Mouse (Mus musculus): Measurements from ENCODE around the gene Ntn1. TPM values are rescaled to one million over a fixed set of nuclear protein-coding genes. Genes with fewer than 3 reads are reported as not detected.

Gene Ntn1
- polyA plus RNA-seq, 1 experiment from 2014 or later, result 3.2 TPM

- Histone ChIP-seq H3K9ac (no peak overlapping the region), H3K36me3 (ENCODE audit: insufficient read depth) (no peaks in the 10 kb centered on the region), H3K9me3 (ENCODE audit: low read depth, low read length) (no peaks in the 10 kb centered on the region), H3K4me1 (ENCODE audit: insufficient read depth) (peaks cover 30% of the 10 kb centered on the region), H3K27ac (ENCODE audit: low read depth) (0 out of 2 replicates have a peak overlapping the region, but pooled peaks have one; percentile 30), H3K4me2 (no peak overlapping the region), H3K4me3 (ENCODE audit: low read depth, low read length) (no peak overlapping the region), H3K27me3 (ENCODE audit: insufficient read depth, low read length) (no peaks in the 10 kb centered on the region)
- TF ChIP-seq CTCF (IDR thresholded peaks at IDR 0.05; ENCODE audit: low read depth), result peak; percentile 34; the same call in 1 of the 2 replicates
- ATAC-seq (ENCODE audit: insufficient read depth), result no peak
- WGBS, result 47% methylated on average over 6 of the region's 6 CpGs
- peak; percentile 47 for DNase-seq
Observed at GRCm38 (mm10) chr11:68195168-68195567, 205.5 kb downstream of the Ntn1 start.

DNA sequence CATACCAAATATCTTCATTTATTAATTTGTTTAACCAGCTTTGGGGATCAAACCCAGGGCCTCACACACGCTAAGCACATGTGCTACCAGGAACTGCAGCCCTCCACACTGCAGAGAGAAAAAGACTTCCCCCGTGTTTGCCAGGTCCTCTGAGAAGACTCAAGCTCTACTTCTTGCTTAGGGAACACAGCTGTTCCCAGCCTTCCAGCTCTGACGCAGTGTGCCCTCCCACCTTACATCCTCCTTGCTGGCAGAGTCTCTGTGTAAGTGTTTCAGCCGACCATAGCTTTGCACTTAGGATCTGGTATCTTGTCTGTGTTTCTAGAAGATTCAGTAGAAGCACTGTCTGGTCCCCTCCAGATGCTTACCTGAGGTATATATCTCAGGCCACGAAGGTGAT lies 209.8 kb downstream of the Ntn1 start:
- 78% methylated on average over 5 of the region's 5 CpGs for WGBS
- DNase-seq (no peak), ATAC-seq (ENCODE audit: insufficient read depth) (no peak)
- Histone ChIP-seq H3K36me3 (ENCODE audit: insufficient read depth) (no peaks in the 10 kb centered on the region), H3K4me1 (ENCODE audit: insufficient read depth) (peaks cover 28% of the 10 kb centered on the region), H3K27me3 (ENCODE audit: insufficient read depth, low read length) (no peaks in the 10 kb centered on the region), H3K4me2 (no peak overlapping the region), H3K9ac (no peak overlapping the region), H3K9me3 (ENCODE audit: low read depth, low read length) (no peaks in the 10 kb centered on the region), H3K4me3 (ENCODE audit: low read depth, low read length) (no peak overlapping the region), H3K27ac (ENCODE audit: low read depth) (no peak overlapping the region)
- no peak for TF ChIP-seq CTCF (IDR thresholded peaks at IDR 0.05; ENCODE audit: low read depth)

GRCm38 (mm10) chr11:68188695-68189201 lies 211.9 kb downstream of the Ntn1 start:
- Histone ChIP-seq H3K9ac (no peak overlapping the region), H3K9me3 (ENCODE audit: low read depth, low read length) (no peaks in the 10 kb centered on the region), H3K27me3 (ENCODE audit: insufficient read depth, low read length) (no peaks in the 10 kb centered on the region), H3K4me2 (no peak overlapping the region), H3K36me3 (ENCODE audit: insufficient read depth) (no peaks in the 10 kb centered on the region), H3K4me1 (ENCODE audit: insufficient read depth) (peaks cover 10% of the 10 kb centered on the region), H3K27ac (ENCODE audit: low read depth) (peak overlapping the region; percentile 89), H3K4me3 (ENCODE audit: low read depth, low read length) (no peak overlapping the region)
- ATAC-seq (ENCODE audit: insufficient read depth), result peak; percentile 56; the same call in 1 of the 2 replicates
- no peak for TF ChIP-seq CTCF (IDR thresholded peaks at IDR 0.05; ENCODE audit: low read depth)
- WGBS, result 66% methylated on average over 12 of the region's 12 CpGs
- DNase-seq, result peak; percentile 66

GRCm38 (mm10) chr11:68187242-68187641 lies 213.4 kb downstream of the Ntn1 start:
- Histone ChIP-seq H3K9me3 (ENCODE audit: low read depth, low read length) (no peaks in the 10 kb centered on the region), H3K27me3 (ENCODE audit: insufficient read depth, low read length) (no peaks in the 10 kb centered on the region), H3K4me1 (ENCODE audit: insufficient read depth) (peaks cover 10% of the 10 kb centered on the region), H3K4me3 (ENCODE audit: low read depth, low read length) (no peak overlapping the region), H3K36me3 (ENCODE audit: insufficient read depth) (no peaks in the 10 kb centered on the region), H3K27ac (ENCODE audit: low read depth) (peak overlapping the region; percentile 36; the same call in 1 of the 2 replicates), H3K4me2 (no peak overlapping the region), H3K9ac (no peak overlapping the region)
- DNase-seq (peak; percentile 51), ATAC-seq (ENCODE audit: insufficient read depth) (peak; percentile 80)
- WGBS, result 47% methylated on average over 8 of the region's 8 CpGs
- no peak for TF ChIP-seq CTCF (IDR thresholded peaks at IDR 0.05; ENCODE audit: low read depth)

DNA sequence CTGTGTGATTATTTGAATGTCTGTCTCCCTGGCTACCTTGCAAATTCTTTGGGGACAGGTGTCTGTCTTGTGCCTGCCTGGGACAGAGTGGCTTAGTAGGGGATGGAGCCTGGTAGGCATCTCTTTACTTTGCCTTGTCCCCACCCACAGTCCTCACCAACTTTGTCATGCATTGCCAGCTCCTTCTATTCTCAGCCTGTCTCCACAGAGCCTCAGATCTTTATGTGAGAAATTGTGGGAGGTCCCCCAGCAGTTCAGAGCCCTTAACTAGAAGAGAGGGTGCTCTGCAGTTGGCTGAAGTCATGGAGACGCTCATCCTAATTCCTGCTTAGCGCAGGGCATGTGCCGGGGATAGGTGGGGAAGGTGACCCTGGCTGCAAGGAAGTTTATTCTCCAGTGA lies 215.0 kb downstream of the Ntn1 start:
- Histone ChIP-seq H3K4me1 (ENCODE audit: insufficient read depth) (peaks cover 10% of the 10 kb centered on the region), H3K27ac (ENCODE audit: low read depth) (no peak overlapping the region), H3K9me3 (ENCODE audit: low read depth, low read length) (no peaks in the 10 kb centered on the region), H3K27me3 (ENCODE audit: insufficient read depth, low read length) (no peaks in the 10 kb centered on the region), H3K4me2 (no peak overlapping the region), H3K4me3 (ENCODE audit: low read depth, low read length) (no peak overlapping the region), H3K9ac (no peak overlapping the region), H3K36me3 (ENCODE audit: insufficient read depth) (no peaks in the 10 kb centered on the region)
- WGBS, result 90% methylated on average over 3 of the region's 3 CpGs
- no peak for DNase-seq
- ATAC-seq (ENCODE audit: insufficient read depth), result no peak
- TF ChIP-seq CTCF (IDR thresholded peaks at IDR 0.05; ENCODE audit: low read depth), result no peak

- no peaks in the 10 kb centered on the region for H3K4me1 ChIP-seq (ENCODE audit: insufficient read depth)
- H3K27ac ChIP-seq (ENCODE audit: low read depth), result no peak overlapping the region
- ATAC-seq (ENCODE audit: insufficient read depth) (no peak), DNase-seq (no peak)
- H3K36me3 ChIP-seq (ENCODE audit: insufficient read depth), result no peaks in the 10 kb centered on the region
- H3K27me3 ChIP-seq (ENCODE audit: insufficient read depth, low read length), result no peaks in the 10 kb centered on the region
- WGBS, result 84% methylated on average over 7 of the region's 7 CpGs
- no peaks in the 10 kb centered on the region for H3K9me3 ChIP-seq (ENCODE audit: low read depth, low read length)
- TF ChIP-seq CTCF (IDR thresholded peaks at IDR 0.05; ENCODE audit: low read depth), result no peak
- no peak overlapping the region for H3K4me3 ChIP-seq (ENCODE audit: low read depth, low read length)
- H3K4me2 ChIP-seq, result no peak overlapping the region
- H3K9ac ChIP-seq, result no peak overlapping the region
Observed at GRCm38 (mm10) chr11:68177415-68177814, 223.2 kb downstream of the Ntn1 start.

DNA sequence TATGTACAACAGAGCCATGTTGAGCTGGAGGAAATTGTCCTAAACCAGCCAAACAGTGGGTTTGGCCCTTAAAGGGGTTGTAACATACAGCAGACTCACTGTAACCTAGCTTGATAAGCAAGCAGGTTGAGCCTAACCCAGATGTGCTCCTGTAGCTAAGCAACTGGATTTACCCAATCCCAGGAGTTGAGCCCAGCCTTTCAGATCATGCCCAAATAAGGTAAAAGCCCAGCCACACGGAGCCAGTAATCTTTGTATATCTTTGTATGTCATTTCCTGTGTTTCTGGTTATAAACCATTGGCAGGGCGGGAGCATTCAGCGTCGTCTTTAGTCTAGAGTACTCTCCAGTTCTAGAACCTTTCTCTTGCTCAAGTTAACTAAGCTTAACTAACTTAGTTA lies 224.1 kb downstream of the Ntn1 start:
- WGBS, result 41% methylated on average over 4 of the region's 4 CpGs
- TF ChIP-seq CTCF (IDR thresholded peaks at IDR 0.05; ENCODE audit: low read depth), result no peak
- Histone ChIP-seq H3K4me3 (ENCODE audit: low read depth, low read length) (no peak overlapping the region), H3K36me3 (ENCODE audit: insufficient read depth) (no peaks in the 10 kb centered on the region), H3K9ac (no peak overlapping the region), H3K4me1 (ENCODE audit: insufficient read depth) (peaks cover 4% of the 10 kb centered on the region; the same call in 1 of the 2 replicates), H3K4me2 (no peak overlapping the region), H3K27ac (ENCODE audit: low read depth) (no peak overlapping the region), H3K27me3 (ENCODE audit: insufficient read depth, low read length) (no peaks in the 10 kb centered on the region), H3K9me3 (ENCODE audit: low read depth, low read length) (no peaks in the 10 kb centered on the region)
- ATAC-seq (ENCODE audit: insufficient read depth), result no peak
- peak; percentile 72 for DNase-seq

Measured in lung, embryonic 14.5 days (tissue).